Mouse (Mus musculus): ENCODE measurements around the gene Pate4.
"Not testable (repeated sequence)": the region's sequence is repeated elsewhere in the genome, so short reads cannot be mapped to it uniquely, and the experiment has no call there.

Gene Pate4

DNA sequence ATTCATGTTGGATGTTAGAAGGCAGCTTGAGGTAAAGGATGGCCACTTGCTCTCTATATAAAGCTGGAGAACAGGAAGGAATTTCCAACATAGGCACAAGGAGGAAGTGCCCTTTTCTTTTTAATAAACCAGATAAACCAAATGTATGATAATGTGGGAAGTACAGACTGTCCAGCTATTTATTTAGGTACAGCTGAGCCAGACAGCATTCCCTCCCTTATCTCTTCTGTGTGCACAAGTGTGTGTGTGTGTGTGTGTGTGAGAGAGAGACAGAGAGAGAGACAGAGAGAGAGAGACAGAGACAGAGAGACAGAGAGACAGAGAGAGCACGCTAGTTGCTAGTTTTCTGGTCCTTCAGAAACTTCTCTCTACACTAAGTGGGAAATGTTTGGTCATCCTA, at the start of gene Pate4:
Gene Pate4, minus strand, starts transcription at position 101 of the 400 bp plus-strand sequence.
- DNase-seq (ENCODE audit: low spot score), result no peak

- no peak for DNase-seq (ENCODE audit: low spot score)
Observed at GRCm38 (mm10) chr9:35648102-35648501, 36.4 kb upstream of the Pate4 start, which contains the start of gene Pate3. TSS of gene Pate3 (minus strand) at chr9:35648202.

DNA sequence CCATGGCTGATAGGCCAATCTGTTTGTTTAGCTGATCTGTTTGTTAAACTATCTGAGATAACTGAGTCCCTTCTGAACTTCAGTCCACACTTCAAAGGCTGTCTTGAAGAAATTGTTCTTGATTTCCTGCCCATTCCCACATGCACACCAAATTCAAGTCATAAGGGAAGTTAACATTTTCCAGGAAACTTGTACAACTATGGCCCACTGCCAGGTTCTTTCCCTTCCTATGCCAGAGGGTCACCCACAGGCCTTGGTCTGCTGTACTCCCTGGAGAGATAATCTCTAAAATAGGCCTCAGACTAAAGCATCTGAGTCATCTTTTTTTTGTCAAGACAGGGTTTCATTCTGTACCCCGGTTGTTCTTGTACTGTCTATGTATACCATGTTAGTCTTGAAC, 21.2 kb upstream of the Pate4 start:
- no peak for DNase-seq (ENCODE audit: low spot score)

GRCm38 (mm10) chr9:35616784-35617183, 5.0 kb upstream of the Pate4 start:
- not testable (repeated sequence) for DNase-seq (ENCODE audit: low spot score)

DNA sequence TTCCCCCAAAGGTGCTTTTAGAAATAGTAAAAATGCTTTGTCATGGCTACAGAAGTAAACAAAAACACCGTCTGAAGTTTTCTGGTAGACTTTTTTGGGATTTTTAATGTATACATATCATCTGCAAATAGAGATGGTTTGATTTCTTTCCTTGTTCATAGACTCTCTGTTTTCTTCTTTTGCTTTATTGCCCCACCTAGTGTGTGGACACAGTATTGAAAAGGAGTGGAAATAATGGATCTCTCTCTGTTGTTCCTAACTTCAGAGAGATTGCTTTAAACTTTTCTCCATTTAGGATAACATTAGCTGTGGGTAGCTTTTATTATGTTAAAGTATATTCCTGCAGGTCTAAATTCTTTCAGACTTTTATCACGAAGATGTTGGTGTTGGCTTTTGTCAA, 2.3 kb upstream of the Pate4 start:
- no peak for DNase-seq (ENCODE audit: low spot score)

DNA sequence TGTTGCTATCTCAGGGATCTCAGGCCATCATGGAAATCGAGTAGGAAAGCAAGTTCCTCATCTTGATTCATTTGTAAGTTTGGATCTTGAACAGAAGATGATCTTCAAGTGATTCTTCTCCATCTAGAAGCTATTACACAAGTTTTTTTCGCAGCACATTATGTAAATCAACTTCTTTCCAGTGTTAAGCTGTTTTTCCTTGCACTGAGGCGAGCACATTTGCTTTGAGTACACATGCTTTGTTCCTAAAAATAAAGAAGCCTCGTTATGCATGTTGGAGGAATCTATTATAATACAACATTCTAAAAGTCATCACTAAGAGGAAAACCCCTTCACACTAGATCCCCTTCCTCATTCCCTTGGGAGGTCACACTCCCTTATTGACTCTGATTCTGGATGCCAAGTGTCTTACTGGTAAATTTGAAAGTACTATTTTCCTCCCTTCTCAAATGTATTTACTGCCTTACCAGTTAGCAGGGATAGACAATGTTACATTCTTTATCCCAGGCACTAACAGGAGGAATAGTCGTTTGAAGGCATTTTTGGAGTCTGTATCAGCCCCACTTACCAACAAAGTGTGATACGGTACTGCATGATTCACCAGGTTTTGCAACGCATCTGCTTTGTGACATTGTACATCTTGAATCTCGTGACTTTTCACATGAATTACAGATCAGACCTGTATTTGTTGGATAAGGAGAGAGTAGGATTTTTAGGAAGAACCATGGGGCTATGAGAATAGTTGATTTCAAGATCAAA, 3.9 kb downstream of the Pate4 start:
- no peak for DNase-seq (ENCODE audit: low spot score)

- no peak for DNase-seq (ENCODE audit: low spot score)
Observed at GRCm38 (mm10) chr9:35592903-35593302, 18.8 kb downstream of the Pate4 start.

DNA sequence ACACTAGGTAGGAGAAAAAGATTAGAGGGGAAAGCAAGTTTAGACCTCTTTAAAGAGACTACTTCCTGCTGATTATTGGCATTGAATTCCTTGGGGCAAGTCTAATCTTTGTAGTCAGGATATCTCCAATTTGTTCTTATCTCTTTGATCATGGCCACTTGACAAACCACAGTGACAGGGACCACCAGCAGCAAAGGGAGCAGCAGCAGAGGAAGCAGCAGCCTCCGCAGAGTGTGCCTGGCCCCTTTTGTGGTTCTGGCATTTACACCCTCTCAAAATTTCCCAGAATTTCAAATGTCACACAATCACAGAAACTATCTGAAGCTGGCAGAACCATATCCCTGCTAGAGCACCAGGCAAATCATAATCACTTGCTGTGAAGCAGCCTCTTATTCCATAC, 24.1 kb downstream of the Pate4 start:
- DNase-seq (ENCODE audit: low spot score), result no peak

DNA sequence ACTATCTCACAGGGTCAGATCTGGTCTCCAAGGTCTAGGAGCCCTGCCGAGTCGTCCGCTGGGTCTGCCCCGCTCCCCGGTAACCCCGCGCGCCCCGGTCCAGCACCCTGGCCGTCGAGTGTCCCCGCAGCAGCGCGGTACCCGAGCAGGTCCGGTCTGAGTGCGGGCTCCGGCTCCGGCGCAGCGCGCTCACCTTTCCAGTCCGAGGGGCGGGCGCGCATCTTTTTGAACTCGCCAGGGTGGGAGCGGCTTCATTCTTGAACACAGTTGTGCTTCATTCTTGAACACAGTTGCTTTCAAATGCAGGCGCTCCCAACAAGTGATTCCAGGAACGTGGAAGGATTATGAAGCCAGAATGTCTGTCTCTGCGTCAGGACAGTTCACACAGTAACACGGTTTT, 37.3 kb downstream of the Pate4 start:
- DNase-seq (ENCODE audit: low spot score), result no peak

- DNase-seq (ENCODE audit: low spot score), result no peak
Observed at GRCm38 (mm10) chr9:35570663-35571062, 41.1 kb downstream of the Pate4 start.

- peak; percentile 54 for DNase-seq (ENCODE audit: low spot score)
Observed at GRCm38 (mm10) chr9:35569571-35570534, 41.9 kb downstream of the Pate4 start, which contains the start of the genes Pate2 and Hyls1. TSS of gene Pate2 (plus strand) at chr9:35570284. TSS of gene Hyls1 (minus strand) at chr9:35570398.

DNA sequence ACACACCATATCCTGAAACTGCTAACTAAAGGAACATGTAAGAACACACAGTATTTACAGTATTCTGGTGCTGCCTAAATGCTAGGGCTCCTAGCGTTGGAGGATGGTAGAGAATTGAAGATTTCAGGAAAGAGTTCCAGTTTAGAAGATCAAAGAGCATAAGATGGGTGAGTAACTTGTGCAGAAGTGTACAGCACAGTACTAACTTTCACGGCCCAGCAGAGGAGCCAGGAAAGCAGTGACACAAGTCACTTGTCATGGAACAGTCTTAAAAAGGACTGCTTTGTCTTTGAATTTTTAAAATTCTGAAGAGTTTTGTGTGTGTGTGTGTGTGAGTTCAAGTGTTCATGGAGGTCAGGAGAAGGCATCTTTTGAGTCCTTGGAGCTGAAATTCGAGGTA, 43.7 kb downstream of the Pate4 start:
- DNase-seq (ENCODE audit: low spot score), result no peak

GRCm38 (mm10) chr9:35564536-35565240, 47.1 kb downstream of the Pate4 start:
- DNase-seq (ENCODE audit: low spot score), result no peak

- no peak for DNase-seq (ENCODE audit: low spot score)
Observed at GRCm38 (mm10) chr9:35561583-35561982, 50.2 kb downstream of the Pate4 start.

DNA sequence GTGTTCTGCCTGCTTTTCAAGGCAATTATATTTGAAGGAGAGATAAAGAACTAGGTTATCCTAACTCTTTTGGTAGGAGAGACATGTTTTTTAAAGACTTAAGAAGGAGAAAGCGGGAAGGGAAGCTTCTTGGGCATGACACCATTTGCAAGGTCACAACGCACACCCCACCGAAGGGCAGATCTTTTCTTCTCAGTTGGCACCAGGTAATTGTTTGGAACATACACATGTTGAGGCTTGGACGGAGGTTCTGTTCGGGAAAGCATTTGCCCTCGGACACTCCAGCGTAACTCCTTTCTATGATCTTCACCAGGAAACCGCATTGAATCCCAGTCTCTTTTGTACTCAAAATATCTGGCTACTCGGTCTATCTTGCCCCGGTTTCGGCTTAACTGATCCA, 50.7 kb downstream of the Pate4 start:
- no peak for DNase-seq (ENCODE audit: low spot score)

DNA sequence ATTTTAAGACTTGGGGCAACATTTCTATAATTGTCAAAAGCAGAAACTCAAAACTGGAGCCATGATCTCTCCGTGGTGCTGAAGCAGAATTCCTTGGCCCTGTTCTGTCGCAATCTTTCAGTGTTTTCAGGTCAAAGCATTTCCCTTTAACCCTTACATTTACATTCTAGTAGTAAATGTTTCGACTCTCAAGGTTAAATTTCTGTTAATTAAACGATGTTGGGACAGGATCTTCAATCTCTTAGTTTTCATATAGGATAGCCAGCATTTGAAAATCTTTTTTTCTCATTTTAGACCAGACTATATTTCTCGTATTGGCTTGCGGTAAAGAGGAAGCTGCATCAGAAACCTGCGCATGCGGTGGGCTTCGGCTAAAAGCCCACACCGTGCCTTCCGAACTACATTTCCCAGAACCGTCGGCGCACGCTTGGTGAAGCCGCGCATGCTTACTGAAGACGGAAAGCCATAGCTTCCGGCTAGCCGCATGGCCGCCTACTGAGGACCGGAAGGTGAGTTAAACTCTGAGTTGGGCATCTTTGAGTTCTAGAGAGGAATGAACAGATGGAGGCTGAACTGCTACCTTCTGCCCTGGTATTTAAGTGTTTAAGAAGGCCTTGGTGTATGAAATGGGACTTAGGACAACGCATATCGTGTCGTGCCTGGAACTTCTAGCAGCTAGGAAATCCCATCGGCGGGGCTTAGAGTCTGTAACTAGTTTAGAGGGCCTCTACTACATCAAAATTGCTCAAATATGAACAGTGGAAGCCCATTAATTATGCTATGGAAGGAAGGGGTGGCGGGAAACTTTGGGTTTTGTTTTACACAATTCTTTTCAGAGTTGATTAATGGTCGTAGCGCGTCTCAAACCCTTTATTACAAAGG, 52.5 kb downstream of the Pate4 start:
- no peak for DNase-seq (ENCODE audit: low spot score)

GRCm38 (mm10) chr9:35558257-35559008, 53.3 kb downstream of the Pate4 start, which contains the start of the genes Ddx25 and Pus3:
TSS of gene Ddx25 (minus strand) at chr9:35558528.
TSS of gene Pus3 (plus strand) at chr9:35558595.
- no peak for DNase-seq (ENCODE audit: low spot score)
